Mouse (Mus musculus) liver, postnatal 0 days (tissue): Measurements from ENCODE around the gene Ubash3b. TPM values are rescaled to one million over a fixed set of nuclear protein-coding genes. Genes with fewer than 3 reads are reported as not detected.
A peak's percentile ranks its signal among the peaks of the same experiment; 100 is the strongest.

ENCODE experiments used
- ATAC-seq: fragments of 200-750 bp; cut with Nextera tagmentation; 2 replicates; pipeline ENCODE4 v1.8.0; 2017; ENCODE audit warnings: mild to moderate bottlenecking, moderate library complexity
- DNase-seq: peaks from one replicate; pipeline ENCODE4 v3.0.0-alpha.2; 2016
- H3K27ac ChIP-seq: fragments of 300-500 bp; sonication (generic); 2 replicates; pipeline ENCODE4 v1.5.1; 2014; ENCODE audit warnings: antibody characterized with exemption, moderate library complexity, mild to moderate bottlenecking, low read depth
- H3K27me3 ChIP-seq: fragments of 300-500 bp; sonication (generic); 2 replicates; pipeline ENCODE4 v1.6.1; 2014; ENCODE audit warnings: low read length, control low read depth, mixed read lengths; ENCODE audit not compliant: insufficient read depth
- H3K36me3 ChIP-seq: fragments of 300-500 bp; sonication (generic); replicated peaks from 2 replicates; pipeline ENCODE4 v1.6.1; 2014; ENCODE audit warnings: mild to moderate bottlenecking, control low read depth, low read length, moderate library complexity, mixed read lengths; ENCODE audit not compliant: insufficient read depth
- H3K4me1 ChIP-seq: fragments of 300-500 bp; sonication (generic); 2 replicates; pipeline ENCODE4 v1.6.1; 2014; ENCODE audit warnings: antibody characterized with exemption, mild to moderate bottlenecking, control low read depth; ENCODE audit not compliant: insufficient read depth
- H3K4me2 ChIP-seq: fragments of 300-500 bp; sonication (generic); 2 replicates; pipeline ENCODE4 v1.6.1; 2014; ENCODE audit warnings: low read depth, mild to moderate bottlenecking, low read length, moderate library complexity, mixed read lengths
- H3K4me3 ChIP-seq: fragments of 300-500 bp; sonication (generic); 2 replicates; pipeline ENCODE4 v1.5.1; 2014; ENCODE audit warnings: low read depth, low read length
- H3K9ac ChIP-seq: fragments of 300-500 bp; sonication (generic); replicated peaks from 2 replicates; pipeline ENCODE4 v1.6.1; 2014; ENCODE audit warnings: mild to moderate bottlenecking, moderate library complexity
- H3K9me3 ChIP-seq: fragments of 300-500 bp; sonication (generic); 2 replicates; pipeline ENCODE4 v1.6.1; 2016; ENCODE audit warnings: mild to moderate bottlenecking, control low read depth, low read length, mixed read lengths
- CTCF ChIP-seq: sonication (generic); IDR thresholded peaks from 2 replicates; pipeline ENCODE4 v1.5.1; 2016; ENCODE audit warnings: antibody characterized with exemption, low read depth
- EP300 ChIP-seq: IDR thresholded peaks from 2 replicates; pipeline ENCODE4 v1.6.1; 2016; ENCODE audit warnings: antibody characterized with exemption, low read depth, mild to moderate bottlenecking
- WGBS: fragments of 180-500 bp; shearing (Covaris S2); extraction: QIAGEN DNeasy Blood & Tissue Kit; methylation state at CpG from one replicate; pipeline ENCODE4 v1.1.7; 2014; ENCODE audit not compliant: insufficient replicate concordance; 5-methylcytosine and 5-hydroxymethylcytosine counted together
- polyA plus RNA-seq: library from polyadenylated mRNA; unstranded; fragments of >200 nt; fragmentation: Nextera tagmentation; extraction: Ambion mirVana; gene quantifications from 2 replicates; pipeline ENCODE4 v1.2.1, GENCODE M21; 2015

The Ubash3b gene
- polyA plus RNA-seq, 1 experiment from 2014 or later, result 6.6 TPM

GRCm38 (mm10) chr9:41098065-41098464 is 63.4 kb downstream of the Ubash3b start:
- Histone ChIP-seq H3K4me2 (no peak overlapping the region), H3K4me1 (peaks cover 4% of the 10 kb centered on the region), H3K27me3 (no peaks in the 10 kb centered on the region), H3K27ac (no peak overlapping the region), H3K9me3 (no peaks in the 10 kb centered on the region), H3K9ac (no peak overlapping the region), H3K36me3 (no peaks in the 10 kb centered on the region), H3K4me3 (no peak overlapping the region)
- DNase-seq (no peak), ATAC-seq (no peak)
- 80% methylated on average over 6 of the region's 6 CpGs for WGBS
- no peak for TF ChIP-seq EP300
- no peak for TF ChIP-seq CTCF

GRCm38 (mm10) chr9:41091993-41092392 is 69.5 kb downstream of the Ubash3b start:
- no peak overlapping the region for H3K27ac ChIP-seq
- no peaks in the 10 kb centered on the region for H3K27me3 ChIP-seq
- H3K9me3 ChIP-seq, result no peaks in the 10 kb centered on the region
- no peak overlapping the region for H3K9ac ChIP-seq
- no peak for DNase-seq
- peaks cover 8% of the 10 kb centered on the region for H3K4me1 ChIP-seq
- no peaks in the 10 kb centered on the region for H3K36me3 ChIP-seq
- ATAC-seq, result no peak
- TF ChIP-seq CTCF, result no peak; the same call in 1 of the 2 replicates
- no peak for TF ChIP-seq EP300
- H3K4me3 ChIP-seq, result no peak overlapping the region
- 90% methylated on average over 12 of the region's 12 CpGs for WGBS
- H3K4me2 ChIP-seq, result no peak overlapping the region

- no peak overlapping the region for H3K9ac ChIP-seq
- no peak overlapping the region for H3K4me2 ChIP-seq
- H3K27ac ChIP-seq, result 0 out of 2 replicates have a peak overlapping the region, but pooled peaks have one; percentile 44
- no peaks in the 10 kb centered on the region for H3K27me3 ChIP-seq
- H3K4me1 ChIP-seq, result peaks cover 8% of the 10 kb centered on the region
- H3K36me3 ChIP-seq, result no peaks in the 10 kb centered on the region
- TF ChIP-seq EP300 (no peak), CTCF (no peak)
- ATAC-seq (no peak), DNase-seq (no peak)
- 55% methylated on average over 7 of the region's 7 CpGs for WGBS
- no peak overlapping the region for H3K4me3 ChIP-seq
- H3K9me3 ChIP-seq, result no peaks in the 10 kb centered on the region
Measured at GRCm38 (mm10) chr9:41091187-41091586, 70.3 kb downstream of the Ubash3b start.

- TF ChIP-seq EP300, result no peak
- no peak for TF ChIP-seq CTCF
- H3K27me3 ChIP-seq, result no peaks in the 10 kb centered on the region
- peaks cover 28% of the 10 kb centered on the region for H3K4me1 ChIP-seq
- ATAC-seq, result no peak
- no peak overlapping the region for H3K4me3 ChIP-seq
- H3K9ac ChIP-seq, result no peak overlapping the region
- WGBS, result 45% methylated on average over 9 of the region's 9 CpGs
- no peak overlapping the region for H3K4me2 ChIP-seq
- DNase-seq, result peak; percentile 39
- no peaks in the 10 kb centered on the region for H3K9me3 ChIP-seq
- no peaks in the 10 kb centered on the region for H3K36me3 ChIP-seq
- H3K27ac ChIP-seq, result no peak overlapping the region
Measured at GRCm38 (mm10) chr9:41087831-41088383, 73.6 kb downstream of the Ubash3b start.

GRCm38 (mm10) chr9:41084191-41084901 is 77.2 kb downstream of the Ubash3b start:
- no peak overlapping the region for H3K4me3 ChIP-seq
- no peaks in the 10 kb centered on the region for H3K27me3 ChIP-seq
- peak overlapping the region; percentile 19; the same call in 1 of the 2 replicates for H3K4me2 ChIP-seq
- no peaks in the 10 kb centered on the region for H3K36me3 ChIP-seq
- H3K9me3 ChIP-seq, result no peaks in the 10 kb centered on the region
- ATAC-seq, result peak; percentile 64
- H3K27ac ChIP-seq, result peak overlapping the region; percentile 45; the same call in 1 of the 2 replicates
- H3K4me1 ChIP-seq, result peaks cover 40% of the 10 kb centered on the region
- 18% methylated on average over 11 of the region's 11 CpGs for WGBS
- no peak overlapping the region for H3K9ac ChIP-seq
- TF ChIP-seq EP300 (no peak), CTCF (no peak)
- no peak for DNase-seq

- Histone ChIP-seq H3K27me3 (no peaks in the 10 kb centered on the region), H3K9me3 (no peaks in the 10 kb centered on the region), H3K4me1 (peaks cover 45% of the 10 kb centered on the region), H3K4me3 (no peak overlapping the region), H3K9ac (no peak overlapping the region), H3K27ac (no peak overlapping the region), H3K4me2 (no peak overlapping the region), H3K36me3 (no peaks in the 10 kb centered on the region)
- ATAC-seq, result no peak
- WGBS, result 31% methylated on average over 6 of the region's 6 CpGs
- TF ChIP-seq CTCF (no peak), EP300 (no peak)
- no peak for DNase-seq
Measured at GRCm38 (mm10) chr9:41083386-41084055, 78.0 kb downstream of the Ubash3b start.
